Mouse (Mus musculus) heart, embryonic 14.5 days (tissue): Measurements from ENCODE around the gene Rita1. TPM values are rescaled to one million over a fixed set of nuclear protein-coding genes. Genes with fewer than 3 reads are reported as not detected.

Experiments used
- ATAC-seq: fragments of 200-750 bp; cut with Nextera tagmentation; 2 replicates; pipeline ENCODE4 v1.8.0; 2017; ENCODE audit warnings: low read depth, moderate TSS enrichment; ENCODE audit not compliant: insufficient number of reproducible peaks, insufficient read depth, low FRiP score
- H3K27ac ChIP-seq, 2 experiments: fragments of 200-500 bp in 1 of 2; fragments of 300-500 bp in 1 of 2; sonication (generic) in 1 of 2; replicated peaks in 1 of 2; 2 replicates each; pipeline ENCODE4 v1.5.1; 2012 to 2014; ENCODE audit warnings: low read depth in 2 of 2, low read length in 2 of 2, control low read depth in 1 of 2, mild to moderate bottlenecking in 1 of 2, mixed read lengths in 1 of 2; ENCODE audit not compliant: control insufficient read depth in 1 of 2, insufficient read depth in 1 of 2
- H3K27me3 ChIP-seq: fragments of 300-500 bp; sonication (generic); 2 replicates; pipeline ENCODE4 v1.6.1; 2014; ENCODE audit warnings: mild to moderate bottlenecking, low read length, control low read depth; ENCODE audit not compliant: control insufficient read depth, insufficient read depth
- H3K36me3 ChIP-seq: fragments of 300-500 bp; sonication (generic); 2 replicates; pipeline ENCODE4 v1.6.1; 2014; ENCODE audit warnings: mild to moderate bottlenecking, control low read depth, low read length, mixed read lengths; ENCODE audit not compliant: control insufficient read depth, insufficient read depth
- H3K4me1 ChIP-seq, 2 experiments: fragments of 200-500 bp in 1 of 2; fragments of 300-500 bp in 1 of 2; sonication (generic) in 1 of 2; 2 replicates each; pipeline ENCODE4 v1.6.1; 2012 to 2014; ENCODE audit warnings: low read length in 2 of 2, control low read depth in 1 of 2, mixed read lengths in 1 of 2; ENCODE audit not compliant: control insufficient read depth in 2 of 2, insufficient read depth in 2 of 2
- H3K4me2 ChIP-seq: fragments of 300-500 bp; sonication (generic); 2 replicates; pipeline ENCODE4 v1.6.1; 2014; ENCODE audit warnings: mild to moderate bottlenecking, low read length
- H3K4me3 ChIP-seq, 2 experiments: fragments of 200-500 bp in 1 of 2; fragments of 300-500 bp in 1 of 2; sonication (generic) in 1 of 2; 2 replicates each; pipeline ENCODE4 v1.5.1; 2012 to 2014; ENCODE audit warnings: low read length in 2 of 2, mild to moderate bottlenecking in 2 of 2, control low read depth in 1 of 2, low read depth in 1 of 2, moderate library complexity in 1 of 2; ENCODE audit not compliant: control insufficient read depth in 1 of 2, insufficient read depth in 1 of 2
- H3K9ac ChIP-seq: fragments of 300-500 bp; sonication (generic); 2 replicates; pipeline ENCODE4 v1.6.1; 2014; ENCODE audit warnings: mild to moderate bottlenecking, low read length
- H3K9me3 ChIP-seq: fragments of 300-500 bp; sonication (generic); 2 replicates; pipeline ENCODE4 v1.6.1; 2016; ENCODE audit warnings: low read length, control low read depth; ENCODE audit not compliant: control insufficient read depth
- WGBS: fragments of 180-500 bp; shearing (Covaris S2); extraction: QIAGEN DNeasy Blood & Tissue Kit; methylation state at CpG from one replicate; pipeline ENCODE4 v1.1.7; 2014; 5-methylcytosine and 5-hydroxymethylcytosine counted together
- polyA plus RNA-seq: library from polyadenylated mRNA; unstranded; fragments of >200 nt; fragmentation: Nextera tagmentation; extraction: Ambion mirVana; gene quantifications from 2 replicates; pipeline ENCODE4 v1.2.1, GENCODE M21; 2014

The Rita1 gene
- polyA plus RNA-seq, 1 experiment from 2014 or later = 5.6 TPM

DNA sequence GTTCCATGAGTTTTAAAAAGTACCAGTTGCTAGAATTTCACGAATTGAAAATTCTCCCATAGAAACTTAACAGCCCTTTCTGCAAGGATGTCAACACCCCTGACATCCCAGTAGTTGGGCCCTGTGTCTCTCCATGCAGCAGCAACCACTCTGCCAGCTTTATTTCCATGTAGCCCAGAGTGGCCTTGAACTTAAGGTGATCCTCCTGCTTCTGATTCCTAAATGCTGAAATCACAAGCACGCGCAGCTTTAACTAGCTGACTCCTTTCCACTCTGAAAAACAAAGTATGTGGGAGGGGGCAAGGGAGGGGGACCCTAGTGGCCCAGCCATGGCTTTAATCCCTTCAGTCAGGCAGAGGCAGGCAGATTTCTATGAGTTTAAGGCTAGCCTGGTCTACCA lies 5.1 kb downstream of the Rita1 start:
- no peak for ATAC-seq
- H3K4me2 ChIP-seq = no peak overlapping the region
- H3K36me3 ChIP-seq = 0 out of 2 replicates have a peak, but pooled peaks cover 12% of the 10 kb centered on the region
- no peak overlapping the region for H3K27ac ChIP-seq
- no peaks in the 10 kb centered on the region for H3K9me3 ChIP-seq
- peaks cover 13 to 18% of the 10 kb centered on the region in 2 experiments for H3K4me1 ChIP-seq
- WGBS = 71% methylated on average over 3 of the region's 3 CpGs
- no peaks in the 10 kb centered on the region for H3K27me3 ChIP-seq
- no peak overlapping the region for H3K4me3 ChIP-seq
- no peak overlapping the region for H3K9ac ChIP-seq

DNA sequence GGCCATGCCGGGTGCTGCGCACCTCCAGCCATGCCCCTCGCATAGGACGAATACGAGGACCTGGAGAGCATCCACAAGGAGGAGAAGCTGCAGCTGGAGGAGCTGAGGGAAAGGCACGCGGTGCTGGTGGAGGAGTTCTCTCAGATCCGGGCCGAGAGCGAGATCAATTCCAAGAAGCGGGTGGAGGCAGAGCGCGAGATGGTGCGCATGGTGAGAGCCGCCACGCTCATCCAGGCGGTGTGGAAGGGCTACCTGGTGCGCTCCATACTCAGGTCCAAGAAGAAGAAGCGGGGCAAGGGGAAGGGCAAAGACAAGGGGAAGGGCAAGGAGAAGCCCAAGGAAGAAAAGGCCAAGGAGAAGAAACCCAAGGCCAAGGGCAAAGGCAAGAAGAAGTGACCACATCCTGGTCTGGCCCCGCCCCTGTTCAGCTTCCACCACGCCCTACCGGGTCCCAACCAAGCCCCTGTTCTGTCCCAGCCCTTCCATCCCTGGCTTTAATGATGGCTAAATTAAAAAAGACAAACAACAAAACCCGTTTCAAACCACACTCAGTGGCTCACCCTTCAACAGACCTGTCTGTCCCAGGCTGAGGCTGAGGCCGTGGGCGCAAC lies 5.7 kb downstream of the Rita1 start:
- 64% methylated on average over 25 of the region's 25 CpGs for WGBS
- H3K36me3 ChIP-seq = 0 out of 2 replicates have a peak, but pooled peaks cover 12% of the 10 kb centered on the region

DNA sequence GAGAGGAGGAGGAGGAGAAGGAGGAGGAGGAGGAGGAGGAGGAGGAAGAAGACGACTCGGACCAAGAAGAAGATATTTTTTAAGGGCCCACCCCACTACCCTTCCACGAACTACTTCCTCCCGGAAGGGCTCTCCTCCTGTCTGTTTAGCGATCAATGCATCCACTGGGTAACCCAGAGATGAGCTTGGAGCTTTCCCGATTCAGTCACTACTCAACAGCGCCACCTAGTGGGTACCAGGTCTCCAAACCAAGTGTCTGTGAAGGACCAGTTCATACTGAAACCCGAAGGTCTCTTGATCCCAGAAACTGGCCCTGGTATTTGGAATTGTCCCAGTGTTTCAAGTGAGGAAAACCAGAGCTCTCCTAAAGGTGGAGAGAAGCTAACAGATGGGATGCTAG lies 6.7 kb downstream of the Rita1 start:
- 0 out of 2 replicates have a peak, but pooled peaks cover 12% of the 10 kb centered on the region for H3K36me3 ChIP-seq
- WGBS = 2% methylated on average over 8 of the region's 8 CpGs
- H3K27ac ChIP-seq = no peak overlapping the region
- no peaks in the 10 kb centered on the region for H3K27me3 ChIP-seq
- no peak; the same call in 1 of the 2 replicates for ATAC-seq
- H3K9me3 ChIP-seq = no peaks in the 10 kb centered on the region
- peak overlapping the region in 1 of 2 experiments; percentile 32; a peak in 2 of 4 replicates for H3K4me3 ChIP-seq
- H3K4me1 ChIP-seq = peaks cover 12 to 15% of the 10 kb centered on the region in 2 experiments
- H3K9ac ChIP-seq = no peak overlapping the region
- peak overlapping the region; percentile 68 for H3K4me2 ChIP-seq

More for the DNA sequence above, 5.7 kb downstream of the Rita1 start:
- Histone ChIP-seq H3K4me3 (no peak overlapping the region), H3K4me2 (no peak overlapping the region), H3K27ac (no peak overlapping the region), H3K9me3 (no peaks in the 10 kb centered on the region), H3K27me3 (no peaks in the 10 kb centered on the region), H3K9ac (no peak overlapping the region), H3K4me1 (peaks cover 13 to 15% of the 10 kb centered on the region in 2 experiments)
- no peak for ATAC-seq

DNA sequence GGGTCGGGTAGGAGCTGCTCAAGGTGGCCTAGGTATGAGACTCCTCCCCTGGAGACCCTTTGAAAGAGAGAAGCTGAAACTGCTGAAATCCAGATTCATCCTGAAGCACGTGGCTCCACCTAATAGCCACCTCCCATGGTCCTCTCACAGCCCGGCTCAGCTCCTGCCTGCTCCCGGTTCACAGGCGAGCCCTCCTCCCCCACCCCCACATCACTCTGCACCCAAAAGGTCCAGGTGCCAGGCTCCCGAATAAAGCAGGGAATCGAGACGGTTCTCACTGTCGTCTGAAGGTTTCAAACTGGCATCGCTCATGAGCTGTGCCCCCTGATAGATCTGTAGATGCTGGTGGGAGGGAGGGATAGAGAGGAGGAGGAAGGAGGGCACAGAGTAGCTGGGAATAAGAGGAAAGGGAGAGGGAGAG lies 7.1 kb downstream of the Rita1 start:
- Histone ChIP-seq H3K9ac (0 out of 2 replicates have a peak overlapping the region, but pooled peaks have one; percentile 27), H3K27me3 (no peaks in the 10 kb centered on the region), H3K27ac (no peak overlapping the region), H3K4me1 (peaks cover 17 to 19% of the 10 kb centered on the region in 2 experiments), H3K4me2 (peak overlapping the region; percentile 68), H3K4me3 (peak overlapping the region; percentile 30 to 32), H3K9me3 (no peaks in the 10 kb centered on the region), H3K36me3 (0 out of 2 replicates have a peak, but pooled peaks cover 12% of the 10 kb centered on the region)
- WGBS = 3% methylated on average over 10 of the region's 10 CpGs
- no peak for ATAC-seq

DNA sequence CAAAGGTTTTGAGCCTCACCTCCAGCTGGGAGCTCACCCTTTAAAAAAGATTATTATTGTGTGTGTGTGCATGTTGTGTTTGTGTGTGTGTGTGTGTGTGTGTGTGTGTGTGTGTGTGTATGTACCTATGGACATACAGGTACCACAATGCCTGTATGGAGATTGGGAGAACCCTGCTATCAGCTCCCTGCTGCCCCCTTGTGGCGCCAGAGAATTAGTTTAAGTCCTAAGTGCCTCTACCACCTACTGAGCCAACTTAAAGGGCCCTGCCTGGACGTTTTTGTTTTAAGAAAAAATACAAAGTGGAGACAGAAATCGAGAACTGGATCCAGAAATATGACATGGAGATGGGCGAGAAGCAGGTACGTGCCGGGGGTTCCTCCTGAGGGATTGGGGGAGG lies 7.5 kb downstream of the Rita1 start:
- 1% methylated on average over 6 of the region's 6 CpGs for WGBS
- H3K9ac ChIP-seq = 0 out of 2 replicates have a peak overlapping the region, but pooled peaks have one; percentile 27
- 0 out of 2 replicates have a peak, but pooled peaks cover 11% of the 10 kb centered on the region for H3K36me3 ChIP-seq
- 0 out of 2 replicates have a peak, but pooled peaks cover 4% of the 10 kb centered on the region for H3K27me3 ChIP-seq
- no peak overlapping the region for H3K27ac ChIP-seq
- peaks cover 18 to 21% of the 10 kb centered on the region in 2 experiments for H3K4me1 ChIP-seq
- H3K9me3 ChIP-seq = no peaks in the 10 kb centered on the region
- peak overlapping the region in 1 of 2 experiments; percentile 32; a peak in 2 of 4 replicates for H3K4me3 ChIP-seq
- ATAC-seq = no peak
- H3K4me2 ChIP-seq = peak overlapping the region; percentile 68

DNA sequence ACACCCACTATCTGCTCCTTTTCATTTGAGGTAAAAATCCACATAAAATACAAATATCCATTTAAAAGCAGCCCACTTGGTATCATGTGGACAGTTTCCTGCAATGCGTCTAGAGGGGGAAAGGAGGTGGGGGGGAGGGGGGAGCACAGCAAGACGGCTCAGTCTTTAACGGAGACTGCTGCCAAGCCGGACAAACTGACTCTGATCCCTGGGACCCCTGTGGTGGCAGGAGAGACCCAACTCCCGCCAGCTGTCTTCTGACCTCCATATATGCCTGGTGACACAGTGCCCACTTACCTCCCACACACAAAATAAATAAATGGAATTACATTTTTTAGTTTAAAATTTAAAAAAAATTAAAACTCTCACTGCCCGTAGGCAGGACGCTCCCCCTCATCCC lies 8.9 kb downstream of the Rita1 start:
- WGBS = 57% methylated on average over 7 of the region's 7 CpGs
- Histone ChIP-seq H3K4me3 (no peak overlapping the region), H3K27me3 (0 out of 2 replicates have a peak, but pooled peaks cover 6% of the 10 kb centered on the region), H3K4me2 (no peak overlapping the region), H3K36me3 (0 out of 2 replicates have a peak, but pooled peaks cover 5% of the 10 kb centered on the region), H3K9me3 (no peaks in the 10 kb centered on the region), H3K27ac (no peak overlapping the region), H3K4me1 (peaks cover 18 to 21% of the 10 kb centered on the region in 2 experiments), H3K9ac (no peak overlapping the region)
- ATAC-seq = no peak

DNA sequence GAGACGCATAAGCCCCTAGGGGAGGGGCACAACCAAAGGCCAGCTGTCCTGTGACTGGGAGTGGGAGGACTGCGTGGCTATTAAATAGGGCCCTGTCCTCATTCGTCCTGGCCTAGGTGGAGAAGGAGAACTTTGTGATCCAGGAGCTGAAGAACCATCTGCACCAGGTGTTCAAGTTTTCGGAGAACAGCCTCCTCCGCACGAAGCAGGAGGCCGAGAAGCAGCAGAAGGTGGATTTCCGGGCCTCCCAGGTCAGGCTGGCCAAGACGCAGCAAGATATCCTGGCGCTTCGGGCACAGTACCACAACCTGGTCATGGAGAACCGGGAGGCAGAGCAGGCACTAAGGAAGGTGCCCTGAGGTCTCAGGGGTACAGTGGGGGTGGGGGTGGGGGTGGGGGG lies 10.2 kb downstream of the Rita1 start:
- Histone ChIP-seq H3K9me3 (no peaks in the 10 kb centered on the region), H3K4me2 (no peak overlapping the region), H3K4me3 (no peak overlapping the region), H3K27me3 (0 out of 2 replicates have a peak, but pooled peaks cover 6% of the 10 kb centered on the region), H3K9ac (no peak overlapping the region), H3K27ac (no peak overlapping the region), H3K4me1 (peaks cover 18 to 21% of the 10 kb centered on the region in 2 experiments), H3K36me3 (no peaks in the 10 kb centered on the region)
- WGBS = 92% methylated on average over 12 of the region's 12 CpGs
- no peak for ATAC-seq
